Mouse (Mus musculus): Measurements from ENCODE around the gene Gm11444. TPM values are rescaled to one million over a fixed set of nuclear protein-coding genes. Genes with fewer than 3 reads are reported as not detected.
A peak's percentile ranks its signal among the peaks of the same experiment; 100 is the strongest.

Gm11444 gene
- total RNA-seq, 1 experiment from 2014 or later = not detected

DNA sequence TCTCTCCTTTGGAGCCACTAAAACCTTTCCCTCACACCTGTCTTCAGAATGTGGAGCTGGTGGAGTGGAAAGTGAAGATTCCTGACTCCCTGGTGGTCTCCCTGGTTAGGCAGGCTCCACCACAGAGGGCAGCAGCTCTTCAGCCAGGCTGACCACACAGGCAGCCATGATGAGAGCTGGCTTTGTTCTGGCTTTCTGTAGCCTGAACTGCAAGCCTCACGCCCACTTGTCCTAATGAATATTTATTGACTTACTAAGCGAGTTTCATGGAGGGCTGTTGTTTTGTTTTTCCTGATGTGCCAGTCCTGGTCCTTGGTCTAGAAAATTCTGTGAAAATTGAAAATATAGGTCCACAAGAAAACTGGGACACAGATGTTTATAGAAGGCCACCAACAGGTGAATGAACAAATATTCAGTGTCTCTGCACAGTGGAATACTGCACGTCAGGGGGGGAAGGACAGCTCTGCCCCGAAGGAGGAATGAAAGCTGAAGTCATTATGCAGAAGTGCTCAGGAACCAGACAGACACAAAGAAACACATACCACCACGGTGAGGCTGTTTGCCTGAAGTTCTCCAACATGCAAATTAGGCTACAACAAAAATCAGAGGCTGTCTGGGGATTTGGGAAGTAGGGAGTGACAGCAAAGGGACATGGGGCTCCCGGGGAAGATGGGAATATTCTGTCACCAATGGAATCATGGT, 8.0 kb upstream of the Gm11444 start:
- no peak for DNase-seq

DNA sequence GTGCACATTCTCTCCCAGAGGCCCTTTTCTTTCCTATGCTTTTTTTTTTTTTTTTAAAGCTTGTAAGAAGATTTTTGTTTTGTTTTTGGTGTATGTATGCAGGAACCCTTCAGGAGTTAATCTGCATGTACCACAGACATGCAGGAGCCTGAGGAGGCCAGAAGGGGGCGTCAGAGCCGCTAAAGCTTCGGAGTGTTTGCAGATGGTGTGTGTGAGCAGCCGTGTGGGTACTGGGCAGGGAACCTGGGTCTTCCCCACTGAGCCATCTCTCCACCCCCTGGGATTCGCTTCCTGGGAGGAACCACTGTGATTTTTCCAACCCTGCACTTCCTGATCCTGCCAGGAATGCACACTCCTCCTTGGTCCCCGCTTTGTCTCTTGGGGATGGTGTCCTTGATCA, 625 bp upstream of the Gm11444 start:
- DNase-seq = peak; percentile 52

DNA sequence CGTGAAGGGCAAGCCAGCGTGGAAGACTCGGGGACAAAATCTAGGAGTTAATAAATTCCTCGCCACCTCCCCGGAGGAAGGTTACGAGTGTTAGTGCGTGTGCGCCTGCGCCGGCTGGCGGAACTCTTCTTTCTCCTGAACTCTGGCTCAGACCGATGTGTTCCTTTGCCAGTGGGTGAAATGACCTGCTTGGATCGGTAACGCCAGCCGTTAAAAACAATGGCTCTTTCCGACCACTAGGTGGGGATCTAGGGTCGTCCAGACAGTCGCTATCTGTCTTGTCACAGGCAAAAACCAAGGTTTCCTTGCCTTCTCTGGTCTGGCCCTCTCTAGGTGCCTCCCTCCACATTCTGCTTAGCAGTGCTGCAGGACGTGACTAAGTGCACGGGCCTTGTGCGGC, 1.1 kb downstream of the Gm11444 start:
- peak; percentile 88 for DNase-seq

DNA sequence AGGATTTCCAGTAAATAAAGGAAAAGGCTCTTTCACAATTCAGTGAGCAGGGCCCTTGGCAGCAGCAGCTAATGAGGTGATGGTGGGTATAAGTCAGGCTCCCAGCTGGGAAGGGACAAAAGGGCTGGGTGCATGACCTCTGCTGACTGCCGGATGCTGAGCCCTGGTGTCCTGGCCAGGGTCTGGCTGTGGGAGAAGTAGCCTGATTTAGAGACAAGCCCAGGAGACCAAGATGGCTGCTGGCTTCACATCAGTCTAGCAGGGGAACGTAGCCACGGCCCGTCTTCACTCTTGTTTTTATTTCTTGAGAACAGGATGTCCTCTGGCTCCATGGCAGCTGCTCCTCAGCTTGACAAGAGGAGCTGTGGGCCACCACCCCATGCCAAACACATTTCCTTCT, 3.6 kb downstream of the Gm11444 start:
- peak; percentile 70 for DNase-seq

DNA sequence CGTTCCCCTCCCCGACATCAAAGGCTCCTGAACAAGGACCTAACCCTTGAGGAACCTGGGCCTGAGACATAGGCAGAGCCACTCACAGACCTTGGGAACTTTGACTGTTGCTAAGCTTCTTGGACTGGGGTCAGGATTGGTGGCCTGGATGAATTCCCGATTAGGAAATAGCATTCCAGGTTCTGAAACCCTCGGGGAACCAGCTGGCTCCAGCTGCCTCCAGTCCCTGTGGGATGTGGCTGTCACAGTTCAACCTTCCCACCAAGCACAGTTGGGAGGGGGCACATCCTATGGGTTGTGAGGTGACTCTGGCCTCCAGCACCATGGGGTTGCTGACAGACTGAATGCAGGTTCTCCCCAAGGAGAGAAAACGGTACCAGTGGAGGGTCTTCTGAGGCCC, 4.2 kb downstream of the Gm11444 start:
- peak; percentile 67 for DNase-seq

DNA sequence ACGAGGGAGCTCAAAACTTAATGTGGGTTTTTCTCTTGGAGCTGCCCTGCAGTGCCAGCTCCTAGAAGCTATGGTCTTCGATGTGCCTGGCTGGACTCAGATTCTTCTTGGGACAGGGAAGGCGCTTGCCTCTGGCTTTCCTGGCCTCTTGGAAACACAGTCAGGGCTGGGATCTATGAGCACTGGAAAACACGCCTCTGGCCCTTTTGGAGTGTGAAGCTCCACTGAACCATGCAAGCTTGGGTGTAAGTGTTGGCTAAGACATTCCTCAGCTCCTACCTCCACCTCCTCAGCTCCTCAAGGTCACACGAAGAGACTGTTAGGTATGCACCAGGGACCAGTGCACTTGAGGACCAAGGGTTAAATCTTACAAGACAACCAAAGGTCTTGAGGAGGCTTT, 5.2 kb downstream of the Gm11444 start:
- DNase-seq = no peak

DNA sequence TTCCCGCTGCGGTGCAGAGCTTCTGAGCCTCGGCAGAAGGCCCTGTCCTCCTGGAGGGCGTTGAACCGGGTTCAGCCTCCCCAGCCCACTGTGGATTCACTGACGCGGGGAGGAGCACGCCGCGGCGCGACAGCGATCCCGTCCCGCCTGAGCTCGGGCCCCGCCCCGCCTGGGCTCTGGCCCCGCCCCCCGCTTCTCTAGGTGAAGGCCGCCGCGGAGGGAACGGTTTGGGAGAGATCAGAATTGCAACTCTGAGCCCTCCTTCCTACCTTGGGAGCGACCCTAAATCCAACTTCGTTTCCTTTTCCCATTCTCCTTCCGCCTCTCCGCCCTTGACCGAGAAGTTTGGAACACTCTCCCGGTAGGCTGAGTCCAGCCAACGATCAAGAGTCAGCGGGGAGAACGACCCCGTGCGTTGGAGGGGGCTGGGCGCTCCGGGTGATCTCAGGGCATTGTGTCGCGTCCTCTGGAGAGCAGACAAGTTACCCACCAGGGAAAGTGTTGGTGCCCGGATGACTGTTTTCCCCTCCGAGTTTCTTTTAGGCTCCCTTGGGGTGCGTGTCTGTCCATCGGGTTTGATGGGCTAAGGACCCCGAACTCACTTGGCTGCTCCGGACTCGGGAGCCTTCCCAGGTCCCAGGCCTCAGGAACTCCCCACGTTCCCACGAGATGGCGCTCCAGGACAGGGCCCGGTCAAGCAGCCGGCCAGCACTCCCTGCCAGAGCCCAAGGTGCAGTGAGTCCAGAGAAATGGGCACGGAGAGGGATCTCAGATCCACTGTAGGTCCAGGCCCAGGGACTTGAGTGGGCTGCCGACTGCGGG, 5.8 kb downstream of the Gm11444 start:
- DNase-seq = peak; percentile 96

DNA sequence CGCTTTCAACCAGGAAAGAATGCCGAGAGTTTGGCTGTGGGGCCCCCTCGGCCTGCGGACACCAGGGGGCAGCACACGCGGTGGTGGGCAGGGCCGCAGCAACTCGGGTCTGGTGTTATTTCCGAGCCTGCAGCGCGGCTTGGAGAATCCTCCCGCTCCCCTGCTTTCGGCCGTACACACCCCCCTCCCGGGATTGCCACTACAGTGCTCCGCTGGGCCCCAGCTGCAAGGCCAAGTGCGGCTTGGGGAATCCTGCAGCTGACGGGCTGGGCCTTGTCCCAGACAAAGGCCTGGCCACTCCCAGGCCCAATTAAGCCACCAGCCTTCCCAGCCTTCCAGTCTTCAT, 6.8 kb downstream of the Gm11444 start:
- DNase-seq = peak; percentile 93

DNA sequence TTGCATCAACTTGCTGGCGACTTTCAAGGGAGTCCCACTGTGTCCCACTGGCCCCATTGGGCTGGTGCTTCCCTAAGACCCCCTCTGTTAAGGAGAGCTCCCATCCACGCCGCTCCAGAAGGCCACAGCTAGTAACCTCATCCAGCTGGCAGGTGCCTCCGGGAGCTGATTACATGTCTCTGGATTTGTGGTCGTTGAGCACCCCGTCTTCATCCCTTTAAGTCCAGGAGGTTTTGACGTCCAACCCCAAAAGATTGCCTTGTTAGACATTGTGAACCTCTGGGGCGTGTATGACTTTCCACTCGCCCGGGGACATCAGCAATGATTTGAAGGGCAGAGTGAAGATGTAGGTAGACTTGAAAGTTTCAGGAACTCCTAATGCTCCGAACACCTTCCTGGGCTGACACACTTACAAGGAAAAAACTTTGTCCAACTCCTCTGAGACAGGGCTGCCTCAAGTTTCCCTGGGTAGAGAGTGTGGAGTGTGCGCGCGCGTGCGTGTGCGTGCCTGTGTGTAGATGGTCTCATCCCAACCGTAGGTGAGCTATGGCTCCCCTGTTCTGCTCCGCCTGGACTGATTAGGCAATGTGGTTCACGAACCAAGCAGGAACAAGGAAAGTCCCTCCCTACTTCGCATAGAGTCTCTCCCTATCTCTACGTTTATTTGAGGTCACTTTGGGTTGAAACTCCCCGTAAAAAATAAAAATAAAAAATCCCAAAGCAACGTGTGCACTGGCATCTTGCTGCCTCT, 7.4 kb downstream of the Gm11444 start:
- peak; percentile 29 for DNase-seq

DNA sequence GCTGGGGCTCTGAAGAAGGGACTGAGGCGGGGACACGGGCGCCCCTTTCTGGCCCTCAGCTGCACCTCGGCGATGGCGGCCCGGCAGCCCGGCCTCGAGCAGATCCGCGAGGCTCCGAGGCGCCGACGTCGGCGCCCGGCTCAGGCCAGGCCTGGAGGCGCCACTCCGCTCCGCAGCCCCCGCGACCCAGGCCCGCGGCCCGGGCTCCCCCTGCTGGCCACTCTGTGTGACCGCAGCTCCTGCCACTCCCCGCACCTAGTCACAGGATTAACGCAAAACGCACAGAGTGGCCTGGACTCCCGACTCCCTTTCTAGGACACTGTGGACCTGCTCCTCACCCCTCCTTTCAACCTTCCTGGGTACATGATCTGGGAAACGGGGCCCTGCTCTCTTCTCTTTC, 8.2 kb downstream of the Gm11444 start:
- peak; percentile 92 for DNase-seq

DNA sequence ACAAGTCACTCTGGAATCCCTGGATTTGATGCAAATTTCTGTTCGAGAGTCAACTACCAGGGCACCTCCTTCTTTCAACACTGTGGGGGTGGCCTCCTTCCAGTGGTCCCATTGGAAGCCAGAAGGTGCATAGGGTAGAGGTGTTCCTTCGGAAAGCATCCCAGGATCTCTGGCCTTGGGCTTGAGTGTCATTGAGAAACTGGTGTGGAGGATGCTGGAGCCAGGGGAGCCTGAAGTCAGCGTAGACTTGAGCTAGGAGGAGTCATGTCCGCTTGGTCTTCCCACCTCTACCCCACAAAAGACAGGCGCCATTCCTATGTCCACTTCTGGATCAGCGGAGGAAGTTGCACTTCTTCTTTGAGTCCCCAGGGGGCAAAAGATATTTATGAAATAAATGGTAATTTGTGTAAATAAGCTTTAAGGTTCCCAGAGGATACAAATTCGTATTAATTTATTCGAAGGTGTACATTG, 8.9 kb downstream of the Gm11444 start:
- DNase-seq = peak; percentile 22

DNA sequence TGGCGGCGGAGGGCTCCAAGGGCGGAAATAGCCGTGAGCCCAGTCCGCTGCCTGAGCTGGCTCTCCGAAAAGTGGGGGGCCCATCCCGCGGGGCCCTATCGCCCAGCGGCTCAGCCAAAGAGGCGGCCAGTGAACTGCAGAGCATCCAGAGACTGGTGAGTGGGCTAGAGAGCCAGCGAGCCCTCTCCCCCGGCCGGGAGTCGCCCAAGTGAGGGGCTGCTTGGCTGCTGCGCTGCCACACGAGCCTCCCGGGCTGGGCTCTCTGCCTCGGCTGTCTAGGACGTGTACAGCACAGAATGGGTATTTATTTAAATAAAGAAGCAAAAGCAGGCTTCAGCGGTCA, 9.4 kb downstream of the Gm11444 start:
- DNase-seq = peak; percentile 17

DNA sequence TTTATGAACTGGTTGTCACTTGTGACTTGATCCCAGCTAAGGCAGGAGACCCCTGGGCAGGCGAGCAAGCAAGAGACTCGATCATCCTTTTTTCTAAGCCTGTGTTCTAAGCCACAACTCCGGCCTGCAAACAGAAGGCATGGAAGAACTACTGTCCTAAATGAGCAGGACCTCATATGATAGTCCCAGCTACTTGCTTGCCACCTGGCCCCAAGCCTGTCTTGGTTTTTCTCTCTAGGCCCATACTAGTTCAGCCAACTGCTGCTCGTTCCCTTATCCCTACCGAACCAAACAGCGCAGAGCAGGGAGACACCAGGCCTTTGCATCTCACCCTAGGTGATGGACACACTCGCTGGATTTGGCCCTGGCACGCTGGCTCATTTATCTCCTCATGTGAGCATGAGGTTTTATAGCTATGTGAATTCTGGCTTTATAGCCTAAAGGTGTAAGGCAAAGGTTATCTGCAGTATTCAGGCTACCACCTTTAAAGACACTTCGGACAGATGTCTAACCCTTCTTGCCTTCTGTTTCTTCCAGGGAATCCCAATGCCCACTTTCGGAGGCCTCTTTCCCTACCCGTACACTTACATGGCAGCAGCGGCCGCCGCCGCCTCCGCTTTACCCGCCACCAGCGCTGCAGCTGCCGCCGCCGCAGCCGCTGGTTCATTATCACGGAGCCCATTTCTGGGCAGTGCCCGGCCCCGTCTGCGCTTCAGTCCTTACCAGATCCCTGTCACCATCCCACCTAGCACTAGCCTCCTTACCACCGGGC, 9.9 kb downstream of the Gm11444 start:
- DNase-seq = no peak

DNA sequence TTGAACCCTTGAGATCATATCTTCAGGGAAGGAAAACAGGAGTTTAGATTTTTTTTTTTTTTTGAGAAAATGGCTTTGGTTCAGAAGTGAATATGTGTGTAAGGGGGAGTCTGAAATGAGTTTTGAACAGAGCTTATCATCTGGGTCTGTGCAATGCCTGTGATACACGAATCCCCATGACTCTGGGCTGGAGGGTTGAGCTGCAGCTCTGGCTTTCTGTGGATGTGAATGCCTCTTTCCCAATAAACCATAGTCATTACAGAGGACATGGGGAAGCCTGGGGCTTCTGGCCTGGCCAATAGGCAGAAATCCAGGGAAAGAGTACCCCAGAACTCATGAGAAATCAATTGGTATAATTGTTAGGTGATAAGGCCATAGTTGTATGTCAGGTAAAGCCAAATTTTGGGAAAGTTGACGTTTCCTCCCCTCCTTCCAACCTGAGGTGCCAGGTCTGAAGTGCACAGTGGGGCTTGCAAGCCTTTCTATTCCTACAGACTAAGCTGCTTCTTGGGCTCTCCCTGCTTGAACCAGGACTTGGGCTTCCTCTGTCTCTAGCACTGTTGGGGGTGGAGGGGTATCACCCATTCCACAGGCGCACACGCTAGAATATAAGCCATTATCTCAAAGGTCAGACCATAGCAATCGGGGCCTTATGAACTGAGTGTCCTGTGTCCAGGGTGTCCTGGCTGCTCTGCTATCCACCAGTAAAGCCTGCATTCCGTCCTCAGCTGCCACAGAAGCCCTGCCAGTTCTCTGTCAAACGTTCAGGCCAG, 10.7 kb downstream of the Gm11444 start:
- DNase-seq = no peak

DNA sequence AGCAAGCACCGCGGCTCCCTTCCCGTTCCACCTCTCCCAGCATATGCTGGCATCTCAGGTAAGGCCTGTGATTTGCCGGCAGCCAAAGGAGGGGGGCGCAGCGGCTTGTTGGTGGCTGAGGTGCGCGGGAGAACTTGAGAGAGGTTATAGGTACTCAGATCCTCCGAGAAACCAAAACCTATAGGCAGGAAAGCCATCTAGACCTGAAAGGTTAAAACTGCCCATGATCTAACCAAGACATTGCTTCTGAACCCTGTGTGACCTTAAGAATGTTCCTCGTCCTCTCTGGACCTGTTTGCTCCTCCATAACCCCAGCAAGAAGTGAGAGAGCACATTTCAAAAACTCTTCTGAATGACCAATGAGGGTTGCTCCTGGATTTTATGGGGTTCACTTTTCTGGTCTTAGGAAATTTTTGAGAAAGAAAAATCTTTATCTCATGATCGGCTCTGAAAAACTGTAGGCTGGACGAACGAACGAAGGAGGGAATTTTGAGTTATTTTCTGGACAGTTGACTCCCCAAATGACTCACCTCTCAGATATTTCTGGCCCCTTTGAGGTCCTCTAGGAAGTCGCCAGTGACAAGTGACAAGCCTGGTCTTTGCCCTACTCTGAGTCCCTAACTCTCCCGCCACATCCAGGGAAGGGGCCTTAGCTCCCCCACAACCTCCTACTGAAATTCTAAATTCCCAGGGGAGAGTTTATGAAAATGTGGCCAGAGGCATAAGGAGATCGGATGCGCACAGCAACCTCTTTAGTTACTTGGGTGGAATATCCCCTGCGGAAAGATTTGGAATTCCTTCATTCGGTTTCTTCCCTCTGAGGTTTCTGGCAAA, 11.5 kb downstream of the Gm11444 start:
- DNase-seq = no peak

DNA sequence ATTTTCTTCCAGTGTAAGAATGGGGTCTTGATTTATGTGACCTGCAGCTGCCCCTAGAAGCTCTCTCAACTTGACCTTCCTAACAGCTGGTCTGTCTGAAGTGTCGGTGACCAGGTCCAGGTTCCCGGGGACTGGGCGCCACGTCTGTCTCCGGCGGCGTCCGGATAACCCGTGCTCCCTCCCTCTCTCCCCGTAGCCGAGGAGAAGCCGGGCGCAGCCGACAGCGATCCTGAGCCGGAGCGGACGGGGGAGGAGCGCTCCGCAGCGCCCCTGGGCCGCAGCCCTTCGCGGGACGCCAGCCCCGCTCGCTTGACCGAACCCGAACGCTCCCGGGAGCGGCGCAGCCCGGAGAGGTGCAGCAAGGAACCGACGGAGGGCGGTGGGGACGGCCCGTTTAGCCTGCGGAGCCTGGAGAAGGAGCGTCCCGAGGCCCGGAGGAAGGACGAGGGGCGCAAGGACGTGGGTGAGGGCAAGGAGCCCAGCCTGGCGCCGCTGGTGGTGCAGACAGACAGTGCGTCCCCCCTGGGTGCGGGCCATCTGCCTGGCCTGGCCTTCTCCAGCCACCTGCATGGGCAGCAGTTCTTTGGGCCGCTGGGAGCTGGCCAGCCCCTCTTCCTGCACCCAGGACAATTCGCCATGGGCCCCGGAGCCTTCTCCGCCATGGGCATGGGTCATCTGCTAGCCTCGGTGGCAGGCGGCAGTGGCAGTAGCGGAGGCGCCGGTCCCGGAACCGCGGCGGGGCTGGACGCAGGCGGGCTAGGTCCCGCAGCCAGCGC, 12.3 kb downstream of the Gm11444 start:
- peak; percentile 58 for DNase-seq

DNA sequence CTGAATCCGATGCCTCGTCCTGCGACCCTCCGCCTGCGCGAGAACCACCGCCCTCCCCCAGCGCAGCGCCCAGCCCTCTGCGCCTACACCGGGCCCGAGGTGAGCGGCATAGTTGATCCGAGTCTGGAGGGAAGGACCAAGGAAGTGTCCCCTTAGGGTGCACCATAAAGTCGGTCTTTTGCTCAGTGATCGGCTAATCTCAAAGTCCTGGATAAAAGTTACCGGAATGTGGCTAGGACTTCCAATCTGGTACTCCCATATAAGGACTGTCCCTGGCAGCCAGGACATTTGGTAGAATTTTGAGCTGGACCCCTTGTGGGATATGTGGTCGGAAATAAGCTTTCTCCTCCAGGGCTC, 12.9 kb downstream of the Gm11444 start:
- peak; percentile 31 for DNase-seq

DNA sequence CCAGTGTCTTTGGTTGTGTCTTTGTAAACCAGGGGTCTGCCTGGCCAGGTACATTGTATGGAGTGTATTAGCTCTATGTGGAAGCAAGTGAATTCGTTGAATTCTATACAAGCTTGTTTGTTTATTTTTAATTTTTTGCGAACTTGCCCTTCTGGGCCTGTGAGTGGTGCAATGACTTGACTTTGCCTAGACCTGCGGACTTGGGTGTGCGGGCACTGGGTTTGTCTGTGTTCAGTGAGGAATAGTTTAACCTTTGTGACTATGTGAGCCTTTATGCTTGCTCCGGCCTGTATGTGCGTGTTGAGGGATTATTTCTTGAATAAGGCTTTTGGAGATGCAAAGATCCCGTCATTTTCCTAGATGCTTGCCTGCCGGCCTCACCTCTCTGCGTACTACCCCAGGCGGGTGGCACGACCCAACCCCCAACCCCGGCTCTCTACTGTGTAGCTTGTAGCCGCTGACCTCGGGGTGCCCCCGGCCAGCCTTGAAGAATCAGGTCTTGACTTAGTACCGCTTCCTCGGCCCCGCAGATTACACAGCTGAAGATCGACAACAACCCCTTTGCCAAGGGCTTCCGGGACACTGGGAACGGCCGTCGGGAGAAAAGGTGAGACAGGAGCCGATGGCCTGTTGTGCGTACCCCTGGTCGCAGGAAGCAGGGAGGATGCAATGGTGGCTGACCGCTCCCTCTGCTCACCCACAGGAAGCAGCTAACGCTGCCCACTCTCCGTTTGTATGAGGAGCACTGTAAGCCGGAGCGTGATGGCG, 13.4 kb downstream of the Gm11444 start:
- DNase-seq = peak; percentile 60
